Mouse (Mus musculus): ENCODE results near the gene Emg1.

Emg1 gene

DNA sequence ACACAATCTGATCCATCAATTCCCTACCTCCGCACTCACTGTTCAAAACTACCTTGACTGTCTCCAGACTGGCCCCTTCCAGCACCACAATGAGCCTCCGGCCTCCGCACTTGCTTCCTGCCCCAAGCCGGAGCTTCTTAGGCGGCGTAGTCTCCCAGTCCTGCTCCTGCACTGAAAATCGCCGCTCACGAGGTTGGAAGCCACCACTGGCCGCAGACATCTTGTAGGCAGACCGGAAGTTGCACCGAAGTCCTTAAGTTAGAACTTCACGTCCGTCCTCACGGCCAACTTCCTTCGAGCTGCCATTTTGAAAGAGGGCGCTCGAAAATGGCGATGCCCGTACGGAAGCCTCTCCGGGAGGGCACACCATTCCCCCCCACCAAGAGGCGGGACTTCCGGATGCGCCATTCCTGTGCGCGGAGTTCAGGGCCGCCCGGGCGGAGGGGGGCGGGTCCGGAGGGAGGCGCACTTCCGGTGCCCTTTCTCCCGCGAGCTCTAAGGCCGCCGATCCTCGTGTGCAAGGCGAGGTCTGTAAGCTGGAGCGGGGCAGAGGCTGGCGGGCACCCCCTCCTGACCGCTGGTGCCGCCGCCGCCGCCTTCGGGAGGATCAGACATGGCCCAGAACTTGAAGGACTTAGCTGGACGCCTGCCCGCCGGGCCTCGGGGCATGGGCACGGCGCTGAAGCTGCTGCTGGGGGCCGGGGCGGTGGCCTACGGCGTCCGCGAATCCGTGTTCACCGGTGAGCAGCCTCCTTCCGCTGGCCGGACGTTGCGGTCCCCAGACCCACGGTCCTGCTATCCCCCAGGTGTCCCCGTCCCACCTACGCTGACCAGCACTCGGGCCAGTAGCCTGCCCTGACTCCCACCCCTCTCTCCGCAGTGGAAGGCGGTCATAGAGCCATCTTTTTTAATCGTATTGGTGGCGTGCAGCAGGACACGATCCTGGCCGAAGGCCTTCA is at the start of gene Emg1, which contains the start of gene Phb2:
Emg1 (minus strand) TSS at position 355 of the 959 bp plus-strand sequence.
Phb2 (plus strand) TSS at position 513 of the 959 bp plus-strand sequence.
- DNase-seq (ENCODE audit: low read depth in 2 of 2, low spot score in 2 of 2), result peak; percentile 96 to 98

DNA sequence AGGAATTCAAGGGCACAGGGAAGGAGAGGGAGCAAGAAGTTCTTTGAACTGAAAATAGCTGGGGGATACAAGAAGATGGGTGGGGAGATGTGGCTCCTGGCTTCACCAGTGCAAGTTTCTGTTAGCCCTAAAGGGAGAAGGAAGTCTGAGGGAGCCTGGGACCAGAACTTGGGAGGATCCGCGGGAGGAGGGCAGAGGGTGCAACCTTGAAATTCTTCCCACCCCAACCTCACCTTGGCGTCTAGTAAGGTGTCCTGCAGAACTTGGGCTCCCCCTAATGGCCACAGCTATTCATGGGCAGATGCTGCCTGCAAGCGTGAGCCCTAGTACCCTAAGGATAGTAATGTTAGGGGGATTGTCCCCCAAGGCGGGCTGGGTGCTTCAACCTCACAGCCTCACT is 47.3 kb upstream of the Emg1 start:
- DNase-seq (ENCODE audit: low read depth in 2 of 2, low spot score in 2 of 2), result peak; percentile 88 to 92

DNA sequence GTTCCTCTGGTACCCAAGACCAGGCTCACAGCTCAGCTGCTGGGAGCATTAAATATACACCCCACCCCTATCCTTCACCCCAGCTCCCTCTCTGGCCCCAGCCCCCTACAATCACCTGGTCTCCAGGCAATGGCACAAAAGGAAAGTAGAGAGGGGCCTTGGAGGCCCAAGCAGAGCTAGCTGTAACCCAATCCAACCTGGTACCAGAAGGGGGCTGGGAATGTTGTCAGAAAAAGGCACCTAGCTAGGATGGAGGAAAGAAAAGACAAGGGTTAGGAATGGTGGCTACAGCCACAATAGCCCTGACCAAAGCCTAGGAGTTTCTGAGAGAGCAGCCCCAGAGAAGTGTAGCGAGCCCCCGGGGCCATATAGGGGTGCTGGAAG is 46.9 kb upstream of the Emg1 start:
- DNase-seq (ENCODE audit: low read depth in 2 of 2, low spot score in 2 of 2), result no peak

DNA sequence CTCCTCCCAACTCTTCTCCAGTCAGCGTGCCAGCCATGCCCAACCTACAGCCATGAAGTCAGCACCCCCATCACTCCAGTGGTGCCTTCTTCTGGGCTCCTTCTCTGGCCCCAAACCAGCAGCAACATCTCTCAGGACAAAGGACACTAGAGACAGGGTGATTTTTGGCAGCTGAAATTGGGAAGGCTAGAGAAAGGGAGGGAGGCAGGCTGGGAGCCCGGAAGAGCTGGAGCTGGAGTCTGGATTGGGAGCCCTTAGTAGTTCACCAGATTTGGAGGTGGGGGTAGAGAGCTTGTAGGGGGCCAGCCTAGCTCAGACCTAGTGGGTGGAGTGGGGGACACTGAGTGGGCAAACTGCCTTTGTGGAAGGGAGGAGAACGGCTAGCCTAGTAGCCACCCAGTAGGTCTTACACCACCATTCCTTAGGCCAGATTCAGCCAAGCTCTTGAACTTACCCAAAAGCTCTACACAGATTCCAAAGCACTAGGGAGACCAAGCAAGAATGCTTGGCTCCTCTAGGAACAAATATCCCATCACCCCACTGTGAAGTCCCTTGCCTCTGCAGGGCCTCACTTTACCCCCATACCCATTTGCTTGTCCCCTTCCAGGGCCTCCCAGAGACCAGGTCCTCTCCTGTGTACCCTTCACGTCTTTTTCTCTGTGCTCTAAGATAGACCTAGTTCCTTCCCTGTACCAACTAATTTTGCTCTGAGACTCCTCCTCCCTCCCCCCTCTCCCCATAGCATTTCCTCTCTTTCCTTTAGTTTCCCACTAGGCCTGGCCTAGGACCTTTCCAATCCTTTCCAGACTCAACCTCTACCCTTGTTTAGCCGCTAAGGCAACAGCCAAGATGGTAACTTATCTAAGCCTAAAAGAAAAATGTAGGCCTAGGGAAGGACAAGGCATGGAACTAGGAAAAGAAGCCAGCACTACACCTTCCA is 46.2 kb upstream of the Emg1 start:
- DNase-seq (ENCODE audit: low read depth in 2 of 2, low spot score in 2 of 2), result no peak

DNA sequence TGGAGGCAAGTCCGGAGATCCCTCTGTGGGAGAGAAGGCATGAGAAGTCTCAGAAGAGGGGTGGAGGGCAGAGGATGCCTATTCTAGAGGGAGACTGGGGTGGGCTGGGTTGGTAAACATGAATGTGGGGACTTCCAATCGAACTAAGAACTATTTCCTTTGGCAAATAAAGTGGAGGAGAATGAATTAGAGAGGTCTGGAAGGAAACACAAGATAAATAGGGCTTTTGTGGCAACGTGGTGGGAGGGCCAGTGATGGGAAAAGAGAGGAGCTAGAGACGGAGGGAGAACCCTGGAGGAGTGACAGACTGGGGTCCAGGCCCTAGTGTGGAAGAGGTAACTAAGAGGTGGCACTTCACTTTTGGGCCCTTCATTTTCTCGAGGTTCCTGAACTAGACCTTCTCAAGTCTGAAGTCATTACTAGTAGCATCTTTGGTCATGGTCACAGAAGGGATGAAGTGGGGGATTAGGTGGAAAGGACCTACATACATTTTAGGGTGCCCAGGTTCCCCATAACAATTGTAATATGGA is 45.4 kb upstream of the Emg1 start:
- no peak for DNase-seq (ENCODE audit: low read depth in 2 of 2, low spot score in 2 of 2)

DNA sequence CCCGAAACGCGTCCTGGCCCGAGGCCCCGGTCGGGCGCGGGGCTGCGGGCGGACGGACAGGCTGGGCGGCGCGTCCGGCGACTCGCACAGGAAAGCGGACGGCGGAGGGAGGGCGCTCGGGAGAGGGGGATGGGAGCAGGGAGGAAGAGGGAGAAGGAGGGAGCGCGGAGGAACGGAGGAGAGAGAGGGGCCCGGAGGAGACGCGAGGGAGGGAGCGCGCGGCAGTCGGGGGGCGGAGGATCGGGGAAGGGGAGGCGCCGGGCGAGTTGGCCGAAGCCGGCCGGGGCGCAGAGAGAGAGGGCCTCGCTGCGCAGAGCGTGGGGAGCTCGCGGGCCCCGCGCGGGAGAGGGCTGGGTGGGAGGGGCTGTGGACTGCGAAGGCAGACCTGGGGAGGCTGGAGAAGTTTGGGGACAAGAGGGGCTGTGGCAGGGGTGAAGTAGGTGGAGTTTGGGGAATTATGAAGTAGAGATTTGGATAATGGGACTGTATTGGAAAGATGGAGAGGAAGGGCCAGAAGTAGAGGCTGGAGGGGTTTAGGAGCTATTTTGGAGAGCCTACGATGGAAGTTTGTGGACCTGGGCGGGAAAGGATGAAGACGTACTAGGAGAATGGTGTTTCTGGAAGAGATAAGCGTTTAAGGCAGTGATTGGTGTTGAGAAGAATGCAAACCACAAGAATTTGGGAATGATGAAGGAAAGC is 44.8 kb upstream of the Emg1 start:
- DNase-seq (ENCODE audit: low read depth in 2 of 2, low spot score in 2 of 2), result peak in 1 of 2 experiments; percentile 25

DNA sequence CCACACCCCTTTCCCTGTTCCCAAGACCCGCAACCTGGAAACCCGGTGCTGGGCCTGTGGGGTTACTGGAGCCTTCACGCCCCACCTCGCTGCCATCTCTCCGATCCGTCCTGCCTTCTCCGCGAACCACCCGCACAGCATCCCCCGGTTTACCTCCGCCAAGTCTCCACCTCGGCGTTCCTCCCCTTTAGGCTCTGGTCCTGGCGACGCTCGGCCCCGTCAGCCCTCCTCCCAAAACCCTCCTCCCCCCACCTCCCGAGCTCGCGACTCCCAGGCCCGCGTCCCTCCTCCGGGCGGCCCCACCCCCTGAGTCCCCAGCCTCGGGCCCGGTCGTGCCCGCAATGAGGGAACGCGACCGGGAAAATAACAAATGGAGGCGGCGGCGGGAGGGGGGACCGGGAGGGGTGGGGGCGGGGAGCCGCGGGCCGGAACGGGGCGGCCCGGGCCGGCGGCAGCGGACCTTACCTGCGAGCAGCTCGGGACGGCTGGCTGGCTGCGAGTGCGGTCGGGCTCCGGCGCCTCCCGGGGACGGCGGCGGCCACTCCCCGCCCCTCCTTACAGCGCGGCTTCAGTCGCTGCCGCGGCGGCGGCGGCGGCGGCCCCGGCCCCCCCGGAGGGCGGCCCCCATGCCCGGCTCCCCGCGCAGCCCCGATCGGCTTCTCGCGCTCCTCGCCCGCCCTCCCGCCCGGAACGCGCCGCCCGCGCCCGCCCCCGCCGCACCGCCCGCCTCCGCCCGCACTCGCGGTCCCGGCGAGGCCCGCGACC is 44.0 kb upstream of the Emg1 start, which contains the start of the genes Gm45234 and Atn1:
Gm45234 (minus strand) TSS at position 191 of the 765 bp plus-strand sequence.
Atn1 (minus strand) TSS at position 694 of the 765 bp plus-strand sequence.
- DNase-seq (ENCODE audit: low read depth in 2 of 2, low spot score in 2 of 2), result peak in 1 of 2 experiments; percentile 27

DNA sequence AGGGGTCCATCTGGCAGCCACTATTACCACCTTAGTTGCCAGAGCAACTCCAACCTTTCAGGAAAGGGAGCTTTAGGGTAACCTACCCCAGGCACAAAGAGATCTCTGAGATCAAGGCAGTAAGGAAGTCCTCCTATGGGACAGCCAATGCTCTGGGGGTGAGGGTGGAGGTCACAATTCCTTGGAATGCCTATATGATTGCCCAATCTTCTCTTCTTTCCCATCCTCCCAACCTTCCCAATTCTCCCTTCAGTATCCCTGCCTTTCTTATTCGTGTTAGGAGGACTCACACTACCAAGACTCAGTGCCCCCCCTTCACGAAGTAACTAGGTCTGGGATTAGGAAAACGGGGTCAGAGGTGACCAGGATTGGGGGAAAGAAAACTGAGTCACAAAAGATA is 43.3 kb upstream of the Emg1 start:
- no peak for DNase-seq (ENCODE audit: low read depth in 2 of 2, low spot score in 2 of 2)

DNA sequence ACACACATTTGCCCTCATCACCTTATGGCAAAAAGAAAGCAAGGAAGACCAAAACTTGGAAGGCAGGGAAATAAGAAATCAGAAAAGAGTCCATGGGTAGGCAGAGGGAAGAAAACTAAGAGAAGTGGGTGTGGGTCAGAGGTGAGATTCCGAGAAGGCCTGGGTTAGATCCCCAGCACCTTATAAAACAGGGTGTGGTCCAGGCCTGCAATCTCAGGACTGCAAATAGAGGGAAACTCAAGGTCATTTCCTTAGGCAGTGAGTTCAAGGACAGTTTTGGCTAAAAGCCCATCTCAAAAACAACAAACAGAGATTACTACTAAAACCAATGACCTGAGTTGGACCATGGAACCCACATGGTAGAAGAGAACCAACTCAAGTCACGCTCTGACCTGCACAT is 41.9 kb upstream of the Emg1 start:
- no peak for DNase-seq (ENCODE audit: low read depth in 2 of 2, low spot score in 2 of 2)

DNA sequence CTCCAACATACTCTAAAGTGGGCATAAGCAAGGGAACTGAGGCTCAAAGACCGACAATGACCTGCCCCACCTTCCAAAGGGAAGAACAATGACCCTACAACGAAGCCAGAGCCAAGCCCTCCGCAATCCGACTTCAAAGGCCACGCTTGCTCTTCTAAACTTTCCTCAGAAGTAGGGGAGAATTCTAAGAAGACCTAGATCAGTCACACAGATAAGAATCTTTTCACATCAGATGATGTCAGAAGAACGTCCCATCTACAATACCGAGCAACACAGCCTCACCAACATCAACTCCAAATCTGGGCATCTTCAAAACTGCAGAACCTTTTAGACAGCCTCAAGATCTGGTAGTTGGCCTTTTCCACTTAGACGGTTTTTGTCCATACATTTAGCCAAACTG is 38.4 kb upstream of the Emg1 start:
- DNase-seq (ENCODE audit: low read depth in 2 of 2, low spot score in 2 of 2), result peak; percentile 51 to 66

DNA sequence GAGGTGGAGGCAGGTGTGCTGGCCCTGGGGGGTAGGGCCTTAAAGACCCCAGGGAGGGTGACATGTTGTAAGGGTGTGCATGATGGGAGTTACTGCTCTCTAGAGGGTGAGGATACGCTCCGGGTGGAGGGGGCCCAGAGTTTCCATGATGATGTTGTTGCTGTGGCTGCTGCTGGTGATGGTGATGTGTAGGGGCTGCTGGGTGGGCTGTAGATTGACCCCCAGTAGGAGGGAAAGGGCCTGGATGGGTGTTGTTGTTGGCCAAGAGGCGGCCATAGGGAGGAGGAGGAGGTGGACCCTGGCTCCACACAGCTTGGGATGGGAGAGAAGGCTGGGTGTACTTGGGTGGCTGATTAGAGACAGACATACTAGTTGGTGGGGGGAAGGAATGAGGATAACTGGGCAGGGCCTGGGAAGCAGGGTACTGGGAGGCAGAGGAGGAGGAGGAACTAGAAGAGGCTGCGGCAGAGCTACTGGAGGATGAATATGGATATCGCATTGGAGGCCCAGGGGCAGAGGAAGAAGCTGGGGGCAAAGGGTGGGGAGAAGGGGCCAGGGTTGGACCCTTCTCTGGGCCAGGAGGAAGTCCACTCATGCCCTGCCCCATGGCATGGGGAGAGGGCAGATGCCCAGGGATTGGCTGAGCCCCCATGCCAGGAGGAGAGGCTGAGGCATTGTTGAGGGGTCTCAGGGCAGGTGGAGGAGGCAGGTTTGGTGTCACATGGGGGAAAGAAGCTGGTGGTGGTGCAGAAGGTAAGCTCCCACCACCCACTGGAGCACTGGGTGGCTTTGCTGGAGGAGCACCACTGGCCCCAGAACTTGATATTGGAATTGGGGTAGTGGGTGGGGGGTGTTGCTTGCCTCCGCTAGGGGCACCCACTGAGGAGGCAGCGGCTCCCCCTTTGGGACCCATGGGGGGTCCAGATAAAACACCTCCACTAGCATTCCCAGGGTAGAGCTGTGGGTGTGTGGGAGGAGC is 35.0 kb upstream of the Emg1 start:
- no peak for DNase-seq (ENCODE audit: low read depth in 2 of 2, low spot score in 2 of 2)

DNA sequence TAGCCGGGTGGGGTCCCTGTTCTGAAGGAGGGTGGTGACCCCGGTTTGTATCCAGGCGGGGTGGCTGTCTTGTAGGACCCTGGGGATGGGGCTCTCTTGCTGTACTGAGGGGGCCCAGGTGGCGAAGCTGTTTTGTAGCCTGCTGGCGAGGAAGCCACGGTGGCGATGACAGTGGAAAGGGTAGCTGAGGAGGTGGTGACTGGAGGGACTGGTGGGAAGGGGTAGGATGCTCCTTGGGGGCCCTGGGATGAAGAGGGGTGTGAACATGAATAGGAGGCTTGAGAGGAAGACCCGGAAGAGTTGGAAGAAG is 34.3 kb upstream of the Emg1 start:
- DNase-seq (ENCODE audit: low read depth in 2 of 2, low spot score in 2 of 2), result no peak

DNA sequence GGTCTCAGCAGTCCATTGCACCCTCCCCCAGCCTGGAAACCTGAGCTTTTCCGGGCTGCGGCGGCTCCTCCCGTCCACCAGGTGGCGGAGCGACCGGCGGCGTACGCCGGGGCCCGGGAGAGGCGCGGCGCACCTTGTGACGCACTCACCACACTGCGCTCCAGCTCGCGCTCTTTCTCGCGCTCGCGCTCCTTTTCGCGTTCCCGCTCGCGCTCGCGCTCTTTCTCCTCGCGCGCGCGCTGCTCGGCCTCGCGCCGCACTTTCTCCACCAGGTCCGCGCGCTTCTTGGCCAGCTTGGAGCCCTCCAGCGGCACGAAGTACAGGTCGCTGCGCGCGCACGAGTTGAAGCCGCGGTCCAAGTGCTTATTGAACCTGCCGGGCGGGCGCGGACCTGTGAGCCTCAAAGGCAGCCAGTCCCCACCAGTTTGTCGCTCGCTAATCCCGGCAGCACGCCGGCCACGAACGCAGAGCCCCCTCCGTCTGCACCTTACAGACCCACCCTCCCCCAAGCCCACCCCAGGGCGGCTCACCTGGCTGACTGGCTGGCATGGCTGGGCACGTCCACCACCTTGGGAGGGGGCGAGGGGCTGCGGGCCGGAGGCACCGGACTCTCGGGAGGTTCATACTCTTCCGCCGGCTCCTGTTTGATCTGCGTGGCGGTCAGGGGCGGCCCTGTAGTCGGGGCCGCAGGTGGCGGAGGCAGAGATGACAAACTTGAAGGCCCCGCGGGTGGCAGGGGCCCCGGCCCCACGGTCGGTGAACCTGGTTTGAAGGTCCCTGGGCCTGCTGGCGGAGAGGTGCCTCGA is 33.7 kb upstream of the Emg1 start:
- peak; percentile 88 to 91 for DNase-seq (ENCODE audit: low read depth in 2 of 2, low spot score in 2 of 2)

DNA sequence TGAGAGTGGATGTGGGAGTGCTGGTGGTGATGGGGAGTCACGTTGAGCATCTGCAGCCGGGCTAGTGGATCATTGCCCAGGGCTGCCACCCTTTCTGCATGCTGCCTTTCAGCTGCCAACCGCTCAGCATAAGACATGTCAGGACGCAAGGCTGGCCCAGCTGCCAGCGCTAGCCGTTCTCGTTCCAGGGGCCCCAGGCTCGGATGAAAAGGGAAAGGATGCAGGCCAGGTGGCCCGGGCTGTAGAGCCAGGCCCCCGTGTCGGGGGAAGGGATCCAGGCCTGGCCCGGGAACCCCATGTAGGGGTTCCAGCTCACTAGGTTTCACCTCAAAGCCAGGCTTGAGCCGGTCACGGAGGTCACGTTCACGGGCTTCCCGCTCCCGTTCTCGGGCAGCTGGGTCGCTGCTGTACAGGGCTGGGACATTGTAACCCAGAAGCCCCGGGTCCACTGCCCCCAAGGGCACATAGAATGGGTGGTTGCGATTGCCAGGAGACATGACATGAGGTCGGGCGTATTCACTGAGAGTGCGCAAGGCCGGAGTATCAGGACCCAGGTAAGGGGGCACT is 32.9 kb upstream of the Emg1 start:
- no peak for DNase-seq (ENCODE audit: low read depth in 2 of 2, low spot score in 2 of 2)

DNA sequence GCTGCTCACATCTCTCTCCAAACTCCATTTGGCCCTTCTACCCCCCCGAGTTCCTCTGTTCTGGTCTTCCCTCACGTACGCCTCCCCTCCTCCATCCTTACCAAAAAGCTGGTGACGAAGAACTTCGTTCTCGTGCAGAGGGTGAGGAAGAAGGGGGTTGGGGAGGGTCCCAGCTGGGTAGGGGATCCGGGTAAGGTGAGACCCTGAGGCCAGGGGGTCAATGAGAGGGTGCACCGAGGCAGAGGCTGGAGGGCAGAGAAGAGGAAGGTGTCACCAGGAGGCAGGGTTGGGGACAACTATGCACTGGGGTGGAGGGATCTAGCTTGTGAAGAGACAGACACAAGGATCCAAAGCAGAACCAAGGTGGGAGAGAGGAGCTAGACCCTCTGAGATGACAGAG is 31.7 kb upstream of the Emg1 start:
- no peak for DNase-seq (ENCODE audit: low read depth in 2 of 2, low spot score in 2 of 2)

DNA sequence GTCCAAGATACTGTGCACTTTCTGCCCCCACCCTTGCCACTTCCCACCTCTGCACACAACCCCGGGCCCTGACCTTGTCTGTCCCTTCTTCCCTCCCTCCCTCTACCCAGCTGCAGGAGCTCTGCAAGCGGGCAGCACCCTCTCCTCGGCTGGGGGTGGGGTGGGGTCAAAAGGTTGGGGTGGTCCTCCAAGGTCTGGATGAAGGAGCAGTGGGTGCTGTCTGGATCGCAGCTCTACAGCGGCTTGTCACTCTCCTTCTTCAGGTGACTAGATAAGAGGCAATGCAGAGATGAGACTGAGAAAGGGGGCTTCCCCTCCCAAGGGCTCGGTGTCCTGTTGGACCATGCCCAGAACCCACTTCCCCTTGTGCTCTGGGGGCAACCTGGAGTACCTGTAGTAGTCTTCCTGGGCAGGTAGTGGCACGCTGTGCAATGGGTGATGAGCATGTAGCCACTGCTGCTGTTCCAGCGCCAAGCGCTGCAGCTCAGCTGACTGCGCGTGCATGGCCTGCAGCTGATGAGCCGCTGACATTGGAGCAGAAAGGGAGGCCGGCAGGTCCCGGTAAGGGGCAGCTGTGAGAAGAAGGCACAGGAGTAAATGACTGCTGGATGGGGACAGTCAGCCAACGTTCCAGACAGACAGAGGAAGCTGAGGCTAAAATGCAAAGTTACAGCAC is 31.0 kb upstream of the Emg1 start:
- no peak for DNase-seq (ENCODE audit: low read depth in 2 of 2, low spot score in 2 of 2)

DNA sequence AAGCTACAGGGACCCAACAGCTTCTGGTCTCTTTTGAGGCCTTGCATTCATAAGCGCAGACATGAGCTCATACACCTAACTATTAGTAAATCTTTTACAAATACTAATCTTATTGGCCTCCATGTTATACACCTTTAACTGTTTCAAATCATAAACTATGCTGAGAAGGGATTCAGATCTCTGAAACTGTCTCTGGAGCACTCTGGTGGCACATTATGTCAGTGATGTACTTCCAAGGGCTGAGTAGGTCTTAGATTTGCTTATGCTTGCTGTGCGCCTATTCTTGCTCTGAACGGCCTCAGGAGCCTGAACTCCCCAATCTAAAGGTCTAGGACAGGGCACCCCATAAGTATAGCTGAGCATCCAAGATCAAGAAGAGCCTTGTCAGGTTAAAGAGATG is 29.9 kb upstream of the Emg1 start:
- no peak for DNase-seq (ENCODE audit: low read depth in 2 of 2, low spot score in 2 of 2)
